Mouse (Mus musculus): ENCODE results near the gene Il1r1. TPM values are rescaled to one million over a fixed set of nuclear protein-coding genes. Genes with fewer than 3 reads are reported as not detected.

Gene Il1r1
- total RNA-seq (2021), result 1 to 10 TPM; 5.5 to 5.7 TPM
- long read RNA-seq, experiment 1, full-length matches to known transcripts, result 2 of 5 reads
- long read RNA-seq, experiment 1, partial matches to known transcripts, result 1 of 5 reads
- long read RNA-seq, experiment 1, other reads (novel, unspliced or antisense), result 2 of 5 reads
- long read RNA-seq, experiment 2, partial matches to known transcripts, result 0 of 3 reads
- long read RNA-seq, experiment 2, other reads (novel, unspliced or antisense), result 3 of 3 reads

GRCm38 (mm10) chr1:40224539-40225284 lies at the start of gene Il1r1:
Il1r1 (plus strand) TSS chr1:40225080.
- DNase-seq, result peak; percentile 78

- no peak for DNase-seq
These were observed 49.8 kb upstream of the Il1r1 start for GRCm38 (mm10) chr1:40175123-40175522.

- no peak for DNase-seq
These were observed 49.1 kb upstream of the Il1r1 start for GRCm38 (mm10) chr1:40175797-40176196.

GRCm38 (mm10) chr1:40179031-40179430 lies 45.8 kb upstream of the Il1r1 start:
- DNase-seq, result no peak

GRCm38 (mm10) chr1:40179493-40179892 lies 45.4 kb upstream of the Il1r1 start:
- DNase-seq, result no peak

GRCm38 (mm10) chr1:40180861-40181260 lies 44.0 kb upstream of the Il1r1 start:
- DNase-seq, result peak; percentile 42

GRCm38 (mm10) chr1:40181716-40182115 lies 43.2 kb upstream of the Il1r1 start:
- DNase-seq, result no peak

GRCm38 (mm10) chr1:40183410-40183809 lies 41.5 kb upstream of the Il1r1 start:
- DNase-seq, result no peak

GRCm38 (mm10) chr1:40187961-40188360 lies 36.9 kb upstream of the Il1r1 start:
- peak; percentile 33 for DNase-seq

GRCm38 (mm10) chr1:40190025-40190424 lies 34.9 kb upstream of the Il1r1 start:
- DNase-seq, result no peak

GRCm38 (mm10) chr1:40190837-40191236 lies 34.0 kb upstream of the Il1r1 start:
- DNase-seq, result no peak

- DNase-seq, result no peak
These were observed 30.6 kb upstream of the Il1r1 start for GRCm38 (mm10) chr1:40194279-40194678.

- no peak for DNase-seq
These were observed 11.3 kb upstream of the Il1r1 start for GRCm38 (mm10) chr1:40213337-40214159.

GRCm38 (mm10) chr1:40217521-40217920 lies 7.4 kb upstream of the Il1r1 start:
- no peak for DNase-seq

GRCm38 (mm10) chr1:40218603-40219002 lies 6.3 kb upstream of the Il1r1 start:
- no peak for DNase-seq

- no peak for DNase-seq
These were observed 4.3 kb upstream of the Il1r1 start for GRCm38 (mm10) chr1:40220549-40220948.

- no peak for DNase-seq
These were observed 3.0 kb upstream of the Il1r1 start for GRCm38 (mm10) chr1:40221864-40222263.

- no peak for DNase-seq
These were observed 2.2 kb upstream of the Il1r1 start for GRCm38 (mm10) chr1:40222680-40223079.

- DNase-seq, result no peak
These were observed 1.3 kb upstream of the Il1r1 start for GRCm38 (mm10) chr1:40223591-40223990.

GRCm38 (mm10) chr1:40225580-40225979 lies 700 bp downstream of the Il1r1 start:
- DNase-seq, result no peak

- DNase-seq, result no peak
These were observed 4.2 kb downstream of the Il1r1 start for GRCm38 (mm10) chr1:40229033-40229432.

GRCm38 (mm10) chr1:40229771-40230280 lies 4.9 kb downstream of the Il1r1 start:
- DNase-seq, result no peak

- DNase-seq, result no peak
These were observed 5.5 kb downstream of the Il1r1 start for GRCm38 (mm10) chr1:40230336-40230735.
